Mouse (Mus musculus) ES-Bruce4 (cell line): Measurements from ENCODE around the gene Tril. TPM values are rescaled to one million over a fixed set of nuclear protein-coding genes. Genes with fewer than 3 reads are reported as not detected.

Experiments
- H3K27ac ChIP-seq: 2 replicates; pipeline ENCODE4 v1.5.1; 2012; ENCODE audit warnings: low read length, inconsistent platforms; ENCODE audit not compliant: insufficient read depth
- H3K27me3 ChIP-seq: 2 replicates; pipeline ENCODE4 v1.6.1; 2012; ENCODE audit warnings: mild to moderate bottlenecking, low read length, inconsistent platforms; ENCODE audit not compliant: control insufficient read depth, poor library complexity, insufficient read depth, severe bottlenecking
- H3K36me3 ChIP-seq: 2 replicates; pipeline ENCODE4 v1.6.1; 2012; ENCODE audit warnings: inconsistent platforms, mild to moderate bottlenecking, low read length, moderate library complexity; ENCODE audit not compliant: control insufficient read depth, poor library complexity, insufficient read depth, severe bottlenecking
- H3K4me1 ChIP-seq: one replicate; pipeline ENCODE4 v1.8.1; 2011; ENCODE audit warnings: low read length; ENCODE audit not compliant: control insufficient read depth, insufficient read depth
- H3K4me3 ChIP-seq: 2 replicates; pipeline ENCODE4 v1.5.1; 2011; ENCODE audit warnings: low read depth, mild to moderate bottlenecking, low read length
- H3K9ac ChIP-seq: 2 replicates; pipeline ENCODE4 v1.6.1; 2012; ENCODE audit warnings: low read depth, mild to moderate bottlenecking, inconsistent platforms; ENCODE audit not compliant: poor library complexity, severe bottlenecking
- H3K9me3 ChIP-seq: replicated peaks from 2 replicates; pipeline ENCODE4 v1.6.1; 2012; ENCODE audit warnings: mild to moderate bottlenecking, low read length, inconsistent platforms; ENCODE audit not compliant: control insufficient read depth, poor library complexity, insufficient read depth, severe bottlenecking
- CTCF ChIP-seq: IDR thresholded peaks from one replicate; pipeline ENCODE4 v1.8.1; 2011; ENCODE audit warnings: low read depth, low read length
- EP300 ChIP-seq: IDR thresholded peaks from 2 replicates; pipeline ENCODE4 v1.6.1; 2011; ENCODE audit warnings: low read depth, low read length; ENCODE audit not compliant: insufficient read depth
- POLR2A ChIP-seq: IDR thresholded peaks from one replicate; pipeline ENCODE4 v1.8.1; 2011; ENCODE audit warnings: low read length; ENCODE audit not compliant: insufficient read depth
- polyA plus RNA-seq: library from polyadenylated mRNA; stranded (reverse); fragments of >200 nt; gene quantifications from 2 replicates; pipeline ENCODE4 v1.2.4, GENCODE M21; 2011; ENCODE audit warnings: low read depth; ENCODE audit not compliant: missing spikeins, insufficient read depth, insufficient read length

The Tril gene
- polyA plus RNA-seq, 1 experiment, result 0.33 TPM

- no peaks in the 10 kb centered on the region for H3K36me3 ChIP-seq
- H3K9ac ChIP-seq, result no peak overlapping the region
- H3K27ac ChIP-seq, result no peak overlapping the region
- H3K9me3 ChIP-seq, result no peaks in the 10 kb centered on the region
- no peak for TF ChIP-seq POLR2A
- no peaks in the 10 kb centered on the region for H3K27me3 ChIP-seq
- peaks cover 4% of the 10 kb centered on the region for H3K4me1 ChIP-seq
- peak overlapping the region; percentile 5; the same call in 1 of the 2 replicates for H3K4me3 ChIP-seq
Measured at GRCm38 (mm10) chr6:53795078-53795477, 25.6 kb downstream of the Tril start.

GRCm38 (mm10) chr6:53794323-53794971, 26.2 kb downstream of the Tril start:
- H3K9me3 ChIP-seq, result no peaks in the 10 kb centered on the region
- no peak overlapping the region for H3K27ac ChIP-seq
- H3K27me3 ChIP-seq, result no peaks in the 10 kb centered on the region
- H3K9ac ChIP-seq, result no peak overlapping the region
- peaks cover 1% of the 10 kb centered on the region for H3K4me1 ChIP-seq
- no peak overlapping the region for H3K4me3 ChIP-seq
- no peaks in the 10 kb centered on the region for H3K36me3 ChIP-seq
- peak; percentile 84 for TF ChIP-seq CTCF
- TF ChIP-seq POLR2A, result no peak
- TF ChIP-seq EP300, result no peak

- Histone ChIP-seq H3K27me3 (no peaks in the 10 kb centered on the region), H3K27ac (no peak overlapping the region), H3K9ac (no peak overlapping the region), H3K9me3 (no peaks in the 10 kb centered on the region), H3K4me3 (no peak overlapping the region), H3K4me1 (no peaks in the 10 kb centered on the region), H3K36me3 (no peaks in the 10 kb centered on the region)
- TF ChIP-seq CTCF (peak; percentile 57), POLR2A (no peak), EP300 (no peak)
Measured at GRCm38 (mm10) chr6:53782880-53783539, 37.6 kb downstream of the Tril start.

- H3K27me3 ChIP-seq, result no peaks in the 10 kb centered on the region
- H3K4me1 ChIP-seq, result no peaks in the 10 kb centered on the region
- no peaks in the 10 kb centered on the region for H3K9me3 ChIP-seq
- TF ChIP-seq EP300 (no peak), POLR2A (no peak), CTCF (no peak)
- no peak overlapping the region for H3K4me3 ChIP-seq
- no peak overlapping the region for H3K27ac ChIP-seq
- H3K9ac ChIP-seq, result no peak overlapping the region
- no peaks in the 10 kb centered on the region for H3K36me3 ChIP-seq
Measured at GRCm38 (mm10) chr6:53782273-53782672, 38.4 kb downstream of the Tril start.

GRCm38 (mm10) chr6:53781171-53781570, 39.5 kb downstream of the Tril start:
- Histone ChIP-seq H3K27me3 (no peaks in the 10 kb centered on the region), H3K27ac (no peak overlapping the region), H3K36me3 (no peaks in the 10 kb centered on the region), H3K9me3 (no peaks in the 10 kb centered on the region), H3K9ac (no peak overlapping the region), H3K4me3 (no peak overlapping the region), H3K4me1 (no peaks in the 10 kb centered on the region)
- TF ChIP-seq POLR2A, result no peak
- peak; percentile 51 for TF ChIP-seq CTCF
- TF ChIP-seq EP300, result no peak

GRCm38 (mm10) chr6:53780008-53780407, 40.6 kb downstream of the Tril start:
- TF ChIP-seq POLR2A (no peak), EP300 (no peak)
- H3K9me3 ChIP-seq, result no peaks in the 10 kb centered on the region
- no peaks in the 10 kb centered on the region for H3K4me1 ChIP-seq
- H3K27me3 ChIP-seq, result no peaks in the 10 kb centered on the region
- H3K4me3 ChIP-seq, result no peak overlapping the region
- H3K36me3 ChIP-seq, result no peaks in the 10 kb centered on the region
- no peak overlapping the region for H3K9ac ChIP-seq
- H3K27ac ChIP-seq, result no peak overlapping the region
